Mouse (Mus musculus) lung, postnatal 0 days (tissue): ENCODE measurements around the gene Gm26657. TPM values are rescaled to one million over a fixed set of nuclear protein-coding genes. Genes with fewer than 3 reads are reported as not detected.

ENCODE experiments used
- ATAC-seq: fragments of 200-750 bp; cut with Nextera tagmentation; 2 replicates; pipeline ENCODE4 v1.8.0; 2017; ENCODE audit warnings: moderate library complexity
- DNase-seq: peaks from one replicate; pipeline ENCODE4 v3.0.0-alpha.2; 2016; ENCODE audit warnings: low spot score
- H3K27ac ChIP-seq: fragments of 300-500 bp; sonication (generic); 2 replicates; pipeline ENCODE4 v1.5.1; 2014; ENCODE audit warnings: antibody characterized with exemption, mild to moderate bottlenecking, low read length, mixed read lengths
- H3K27me3 ChIP-seq: fragments of 300-500 bp; sonication (generic); replicated peaks from 2 replicates; pipeline ENCODE4 v1.6.1; 2014; ENCODE audit warnings: low read length, mixed read lengths; ENCODE audit not compliant: insufficient read depth
- H3K36me3 ChIP-seq: fragments of 300-500 bp; sonication (generic); 2 replicates; pipeline ENCODE4 v1.6.1; 2014; ENCODE audit warnings: low read length, mixed read lengths; ENCODE audit not compliant: insufficient read depth
- H3K4me1 ChIP-seq: fragments of 300-500 bp; sonication (generic); 2 replicates; pipeline ENCODE4 v1.6.1; 2014; ENCODE audit warnings: antibody characterized with exemption, low read depth, low read length, mixed read lengths; ENCODE audit not compliant: insufficient read depth
- H3K4me2 ChIP-seq: fragments of 300-500 bp; sonication (generic); replicated peaks from 2 replicates; pipeline ENCODE4 v1.6.1; 2014; ENCODE audit warnings: low read depth, mild to moderate bottlenecking, low read length, moderate library complexity, mixed read lengths
- H3K4me3 ChIP-seq: fragments of 300-500 bp; sonication (generic); 2 replicates; pipeline ENCODE4 v1.5.1; 2014; ENCODE audit warnings: low read depth, low read length
- H3K9ac ChIP-seq: fragments of 300-500 bp; sonication (generic); replicated peaks from 2 replicates; pipeline ENCODE4 v1.6.1; 2014; ENCODE audit warnings: low read depth, mild to moderate bottlenecking
- H3K9me3 ChIP-seq: fragments of 300-500 bp; sonication (generic); 2 replicates; pipeline ENCODE4 v1.6.1; 2016; ENCODE audit warnings: low read length, mixed read lengths
- CTCF ChIP-seq: IDR thresholded peaks from 2 replicates; pipeline ENCODE4 v1.5.1; 2016; ENCODE audit warnings: antibody characterized with exemption, mild to moderate bottlenecking
- EP300 ChIP-seq: IDR thresholded peaks from 2 replicates; pipeline ENCODE4 v1.6.1; 2016; ENCODE audit warnings: antibody characterized with exemption, mild to moderate bottlenecking, control low read depth
- WGBS: fragments of 180-500 bp; shearing (Covaris S2); extraction: QIAGEN DNeasy Blood & Tissue Kit; methylation state at CpG from one replicate; pipeline ENCODE4 v1.1.7; 2014; 5-methylcytosine and 5-hydroxymethylcytosine counted together
- polyA plus RNA-seq: library from polyadenylated mRNA; unstranded; fragments of >200 nt; fragmentation: Nextera tagmentation; extraction: Ambion mirVana; gene quantifications from 2 replicates; pipeline ENCODE4 v1.2.1, GENCODE M21; 2015

The Gm26657 gene
- polyA plus RNA-seq, 1 experiment from 2014 or later, result not detected

- H3K4me2 ChIP-seq, result no peak overlapping the region
- ATAC-seq, result no peak
- WGBS, result 58% methylated on average over 12 of the region's 12 CpGs
- no peak overlapping the region for H3K9ac ChIP-seq
- no peaks in the 10 kb centered on the region for H3K36me3 ChIP-seq
- no peak for DNase-seq
- H3K9me3 ChIP-seq, result no peaks in the 10 kb centered on the region
- H3K4me3 ChIP-seq, result no peak overlapping the region
- no peaks in the 10 kb centered on the region for H3K27me3 ChIP-seq
- H3K4me1 ChIP-seq, result no peaks in the 10 kb centered on the region
- H3K27ac ChIP-seq, result no peak overlapping the region
- TF ChIP-seq EP300, result no peak
- TF ChIP-seq CTCF, result no peak
Measured at GRCm38 (mm10) chr4:56718573-56719442, 21.1 kb upstream of the Gm26657 start.

GRCm38 (mm10) chr4:56719456-56719855, 20.4 kb upstream of the Gm26657 start:
- Histone ChIP-seq H3K27ac (no peak overlapping the region), H3K4me2 (no peak overlapping the region), H3K9me3 (no peaks in the 10 kb centered on the region), H3K9ac (no peak overlapping the region), H3K4me1 (no peaks in the 10 kb centered on the region), H3K36me3 (no peaks in the 10 kb centered on the region), H3K4me3 (no peak overlapping the region), H3K27me3 (no peaks in the 10 kb centered on the region)
- DNase-seq (no peak), ATAC-seq (no peak)
- WGBS, result 66% methylated on average over 9 of the region's 9 CpGs
- TF ChIP-seq EP300, result no peak
- no peak for TF ChIP-seq CTCF

- Histone ChIP-seq H3K27me3 (no peaks in the 10 kb centered on the region), H3K4me1 (no peaks in the 10 kb centered on the region), H3K9me3 (no peaks in the 10 kb centered on the region), H3K27ac (no peak overlapping the region), H3K36me3 (no peaks in the 10 kb centered on the region), H3K4me2 (no peak overlapping the region), H3K4me3 (no peak overlapping the region), H3K9ac (no peak overlapping the region)
- 71% methylated on average over 9 of the region's 9 CpGs for WGBS
- TF ChIP-seq EP300 (no peak), CTCF (no peak)
- DNase-seq (no peak), ATAC-seq (no peak)
Measured at GRCm38 (mm10) chr4:56720403-56720802, 19.5 kb upstream of the Gm26657 start.

GRCm38 (mm10) chr4:56721469-56721868, 18.4 kb upstream of the Gm26657 start:
- Histone ChIP-seq H3K27ac (no peak overlapping the region), H3K9ac (no peak overlapping the region), H3K4me3 (no peak overlapping the region), H3K27me3 (no peaks in the 10 kb centered on the region), H3K9me3 (no peaks in the 10 kb centered on the region), H3K4me2 (no peak overlapping the region), H3K4me1 (no peaks in the 10 kb centered on the region), H3K36me3 (no peaks in the 10 kb centered on the region)
- peak; percentile 74 for TF ChIP-seq CTCF
- no peak for TF ChIP-seq EP300
- whole genome bisulfite sequencing, result 29% methylated on average over 3 of the region's 3 CpGs
- peak; percentile 48 for DNase-seq
- no peak for ATAC-seq

GRCm38 (mm10) chr4:56722346-56722745, 17.5 kb upstream of the Gm26657 start:
- Histone ChIP-seq H3K4me1 (no peaks in the 10 kb centered on the region), H3K9ac (no peak overlapping the region), H3K9me3 (no peaks in the 10 kb centered on the region), H3K27ac (no peak overlapping the region), H3K4me2 (no peak overlapping the region), H3K27me3 (no peaks in the 10 kb centered on the region), H3K36me3 (no peaks in the 10 kb centered on the region), H3K4me3 (no peak overlapping the region)
- no peak for TF ChIP-seq EP300
- no peak for TF ChIP-seq CTCF
- ATAC-seq (no peak), DNase-seq (no peak)
- 58% methylated on average over 6 of the region's 6 CpGs for WGBS

GRCm38 (mm10) chr4:56723237-56723636, 16.6 kb upstream of the Gm26657 start:
- H3K27me3 ChIP-seq, result no peaks in the 10 kb centered on the region
- no peaks in the 10 kb centered on the region for H3K4me1 ChIP-seq
- WGBS, result 85% methylated on average over 6 of the region's 6 CpGs
- DNase-seq, result no peak
- no peak for ATAC-seq
- no peak for TF ChIP-seq CTCF
- TF ChIP-seq EP300, result no peak
- no peak overlapping the region for H3K27ac ChIP-seq
- H3K4me3 ChIP-seq, result no peak overlapping the region
- H3K4me2 ChIP-seq, result no peak overlapping the region
- no peaks in the 10 kb centered on the region for H3K9me3 ChIP-seq
- no peaks in the 10 kb centered on the region for H3K36me3 ChIP-seq
- no peak overlapping the region for H3K9ac ChIP-seq

- no peaks in the 10 kb centered on the region for H3K36me3 ChIP-seq
- H3K27me3 ChIP-seq, result no peaks in the 10 kb centered on the region
- H3K4me2 ChIP-seq, result no peak overlapping the region
- ATAC-seq (no peak), DNase-seq (peak; percentile 25)
- no peaks in the 10 kb centered on the region for H3K4me1 ChIP-seq
- peak; percentile 53 for TF ChIP-seq CTCF
- no peak for TF ChIP-seq EP300
- H3K27ac ChIP-seq, result no peak overlapping the region
- no peaks in the 10 kb centered on the region for H3K9me3 ChIP-seq
- H3K4me3 ChIP-seq, result no peak overlapping the region
- no peak overlapping the region for H3K9ac ChIP-seq
- whole genome bisulfite sequencing, result 49% methylated on average over 8 of the region's 8 CpGs
Measured at GRCm38 (mm10) chr4:56725839-56726238, 14.0 kb upstream of the Gm26657 start.
